Mouse (Mus musculus) ES-Bruce4 (cell line): ENCODE measurements at regions not wholly inside any gene's neighbourhood (a gene's known extent, or its start where the extent isn't known, plus 50 kb on each side); places are given as distances from the start of the nearest gene placed in this dataset.

ENCODE experiments used
- CTCF ChIP-seq: IDR thresholded peaks from one replicate; pipeline ENCODE4 v1.8.1; 2011; ENCODE audit warnings: low read depth, low read length
- EP300 ChIP-seq: IDR thresholded peaks from 2 replicates; pipeline ENCODE4 v1.6.1; 2011; ENCODE audit warnings: low read depth, low read length; ENCODE audit not compliant: insufficient read depth
- POLR2A ChIP-seq: IDR thresholded peaks from one replicate; pipeline ENCODE4 v1.8.1; 2011; ENCODE audit warnings: low read length; ENCODE audit not compliant: insufficient read depth

DNA sequence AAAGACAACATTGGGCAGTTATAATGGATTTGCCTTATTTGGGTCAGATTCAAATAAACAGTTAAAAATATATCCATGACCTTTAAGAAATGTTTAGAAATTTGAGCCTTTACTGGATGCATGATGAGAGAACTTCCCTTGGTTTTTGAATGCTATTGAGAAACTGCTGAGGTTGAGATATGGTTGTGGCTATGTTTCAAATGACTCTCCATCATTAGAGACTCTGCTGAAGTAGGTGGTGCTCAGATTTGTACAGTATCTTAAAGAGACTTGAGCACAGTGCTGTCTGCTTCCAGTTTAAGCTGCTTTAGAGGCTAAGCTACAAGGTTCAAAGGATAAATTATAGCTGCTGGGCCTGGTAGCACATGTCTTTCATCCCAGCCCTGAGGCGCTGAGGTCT lies 90.9 kb upstream of the Fat1 start:
- TF ChIP-seq EP300 (no peak), CTCF (no peak), POLR2A (no peak)
